Mouse (Mus musculus) activated CD4-positive, CD25-positive, alpha-beta regulatory T cell (primary cell): ENCODE data around the gene Cfap221. TPM values are rescaled to one million over a fixed set of nuclear protein-coding genes. Genes with fewer than 3 reads are reported as not detected.

Source experiments
- polyA plus RNA-seq, 2 experiments: library from polyadenylated mRNA; unstranded; fragments of 100-300 nt; shearing (Covaris generic); gene quantifications; one replicate each; pipeline ENCODE4 v1.2.1; 2017

Cfap221 gene
- not detected for polyA plus RNA-seq

DNA sequence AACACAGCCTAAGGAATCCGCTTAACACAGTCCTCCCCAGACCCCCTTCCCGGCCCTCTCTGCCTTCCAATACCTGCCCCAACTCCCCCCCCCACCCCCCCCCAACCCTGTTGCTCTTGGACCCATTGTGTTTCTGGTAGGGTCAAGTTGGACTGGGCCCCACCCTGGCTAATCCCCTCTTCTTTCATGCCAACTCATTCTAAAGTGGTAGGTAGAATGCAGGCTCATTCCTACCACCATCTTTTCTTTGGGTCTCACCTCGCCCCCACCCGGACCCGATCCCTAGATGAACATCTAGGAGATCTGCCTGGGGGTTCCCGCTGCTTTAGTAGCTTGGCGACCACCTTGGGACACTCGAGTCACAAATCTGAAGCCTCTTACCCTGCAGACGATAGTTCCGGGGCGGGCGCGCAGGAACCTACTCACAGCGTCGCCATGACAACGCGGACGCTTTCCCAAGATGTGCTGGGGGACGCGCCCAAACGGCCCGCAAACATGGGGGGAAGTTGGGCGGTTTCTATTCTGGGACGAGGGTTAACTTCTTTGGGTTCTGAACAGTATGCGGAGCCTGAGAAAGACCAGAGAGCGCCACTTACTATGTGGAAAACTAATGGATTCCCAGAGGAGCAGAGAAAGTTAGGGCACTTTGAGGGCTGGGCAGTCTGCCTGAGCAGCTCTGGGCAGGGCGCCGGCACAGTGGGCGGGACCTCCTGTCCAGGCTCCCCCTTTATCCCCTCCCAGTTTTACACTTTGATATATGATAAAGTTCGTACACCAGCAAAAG is at the start of gene Cfap221:
TSS of gene Cfap221 (minus strand) at position 437 of the 784 bp plus-strand sequence.

DNA sequence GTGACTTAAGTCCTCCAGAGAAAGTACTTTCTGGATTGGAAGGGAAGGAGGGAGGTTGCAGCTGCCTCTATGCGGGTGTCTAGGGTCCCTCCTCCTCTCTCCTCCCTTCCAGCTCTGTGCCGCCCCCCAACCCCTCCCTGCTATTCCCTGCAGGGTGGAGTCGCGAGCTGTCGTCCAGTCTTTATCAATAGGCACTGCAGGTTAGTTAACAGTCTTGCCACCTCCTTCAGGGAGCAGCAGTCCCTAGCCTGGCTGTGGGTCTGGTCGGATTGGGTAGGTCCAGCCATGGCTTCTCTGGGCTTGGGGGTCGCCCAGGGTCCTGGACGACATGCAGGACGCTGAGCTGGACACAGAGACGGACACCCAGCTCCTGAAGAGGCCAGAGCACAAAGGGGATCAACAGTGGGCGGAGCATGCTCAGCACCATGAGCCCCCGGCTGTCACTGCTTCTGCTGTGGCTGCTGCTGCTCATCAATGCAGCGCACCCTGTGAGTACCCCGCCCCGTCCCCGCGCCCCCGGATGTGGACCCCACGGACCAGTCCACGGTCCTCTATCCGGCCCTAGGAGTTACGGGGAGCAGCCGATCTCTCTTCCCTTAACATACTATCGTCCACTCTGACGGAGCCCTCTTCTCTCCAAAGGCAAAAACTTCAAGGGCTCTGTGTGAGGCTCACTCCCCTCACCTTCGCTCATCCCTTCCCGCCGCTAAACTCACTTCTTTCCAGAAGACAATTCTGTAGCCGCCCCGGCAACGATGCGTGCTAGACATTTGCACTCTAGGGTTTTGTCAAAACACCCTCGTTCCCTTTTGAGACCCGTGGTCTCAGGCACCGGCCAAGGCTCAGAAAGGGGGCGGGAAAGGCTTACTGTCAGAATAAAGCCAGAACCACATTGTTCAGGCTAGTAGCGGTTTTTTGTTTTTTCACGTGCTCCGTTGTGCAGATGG is 10.1 kb upstream of the Cfap221 start, which contains the start of gene Sctr:
TSS of gene Sctr (plus strand) at position 51 of the 947 bp plus-strand sequence.

DNA sequence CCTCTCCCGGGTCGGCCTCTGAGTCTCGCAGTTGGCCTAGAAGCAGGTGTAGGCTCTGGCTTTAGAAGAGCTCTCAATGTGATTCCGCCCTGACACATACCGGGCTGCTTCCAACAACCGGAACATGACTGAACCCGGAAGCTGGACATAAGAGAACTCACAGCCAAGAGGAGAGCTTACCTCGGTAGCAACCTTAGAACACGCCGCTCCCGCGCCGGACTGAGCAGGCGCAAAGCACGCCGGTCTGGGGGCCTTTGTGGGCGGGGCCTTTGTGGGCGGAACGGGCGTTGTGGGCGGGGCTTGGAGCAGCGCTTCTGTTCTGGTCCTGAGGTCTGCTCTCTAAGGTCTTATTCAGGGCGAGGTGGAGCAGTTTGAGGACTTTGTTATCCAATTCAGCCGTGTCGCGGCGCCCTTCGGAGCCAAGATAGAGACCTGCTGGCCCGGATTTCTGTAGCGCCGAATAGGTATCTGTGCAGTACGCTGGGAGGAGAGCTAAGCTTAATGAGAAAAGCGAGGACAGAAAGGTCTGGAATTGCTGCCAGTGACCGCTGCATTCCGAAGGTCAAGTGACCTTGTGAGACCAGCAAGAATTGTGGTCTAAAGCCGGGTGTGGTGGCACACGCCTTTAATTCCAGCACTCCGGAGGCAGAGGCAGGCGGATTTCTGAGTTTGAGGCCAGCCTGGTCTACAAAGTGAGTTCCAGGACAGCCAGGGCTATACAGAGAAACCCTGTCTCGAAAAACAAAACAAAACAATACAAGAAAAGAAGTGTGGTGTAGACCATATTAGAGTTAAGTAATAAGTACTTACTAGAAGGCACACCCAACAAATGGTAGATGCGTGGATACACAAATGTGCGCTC is 83.8 kb downstream of the Cfap221 start, which contains the start of gene Tmem177:
TSS of gene Tmem177 (minus strand) at position 256 of the 862 bp plus-strand sequence.

Other genes with a start within 250 kb of the Cfap221 start
- gene Ptpn4, start 159.6 kb downstream of the Cfap221 start, polyA plus RNA-seq: 10 to 100 TPM; 17.0 to 25.3 TPM
- gene Tmem177, start 84.0 kb downstream of the Cfap221 start, polyA plus RNA-seq: 1 to 10 TPM; 3.6 to 5.8 TPM
- gene Sctr, start 9.7 kb upstream of the Cfap221 start, polyA plus RNA-seq: under 1 TPM in 1 of 2 experiments, not detected in 1; 0.16 TPM
- 1 to 10 TPM; 1.6 to 6.0 TPM for gene Tmem37, start 76.8 kb upstream of the Cfap221 start, polyA plus RNA-seq
- 100 to 1,000 TPM; 153 to 186 TPM for gene Dbi, start 123.8 kb upstream of the Cfap221 start, polyA plus RNA-seq
- gene 3110009E18Rik, start 124.0 kb upstream of the Cfap221 start, polyA plus RNA-seq: 10 to 100 TPM; 18.0 to 22.5 TPM